Mouse (Mus musculus): ENCODE results near the gene Usp42. TPM values are rescaled to one million over a fixed set of nuclear protein-coding genes. Genes with fewer than 3 reads are reported as not detected.

Usp42 gene
- polyA plus RNA-seq, 1 experiment: 7.2 TPM

- WGBS: 39% methylated on average over 3 of the region's 3 CpGs
- no peak for TF ChIP-seq CTCF (IDR thresholded peaks at IDR 0.05; ENCODE audit: extremely low read depth, insufficient read depth, insufficient read length, insufficient replicate concordance)
- TF ChIP-seq POLR2A (IDR thresholded peaks at IDR 0.05; ENCODE audit: low read depth, low read length): no peak
- DNase-seq (ENCODE audit: low read depth in 1 of 2, low spot score in 2 of 2): no peak
- no peaks in the 10 kb centered on the region for H3K4me1 ChIP-seq (ENCODE audit: control insufficient read depth, insufficient read depth, insufficient read length)
- no peaks in the 10 kb centered on the region for H3K27me3 ChIP-seq (ENCODE audit: control insufficient read depth, insufficient read depth, low read length)
- peaks cover 1% of the 10 kb centered on the region; the same call in 1 of the 2 replicates for H3K36me3 ChIP-seq (ENCODE audit: control insufficient read depth, insufficient read depth, low read length)
- no peak overlapping the region for H3K27ac ChIP-seq (ENCODE audit: insufficient read depth, low read length)
- H3K4me3 ChIP-seq (ENCODE audit: extremely low read depth, insufficient read depth, insufficient read length): no peak overlapping the region
These were observed 35.8 kb downstream of the Usp42 start for GRCm38 (mm10) chr5:143696323-143696722.

GRCm38 (mm10) chr5:143690926-143691325 is 41.2 kb downstream of the Usp42 start:
- Histone ChIP-seq H3K4me3 (ENCODE audit: extremely low read depth, insufficient read depth, insufficient read length) (no peak overlapping the region), H3K4me1 (ENCODE audit: control insufficient read depth, insufficient read depth, insufficient read length) (no peaks in the 10 kb centered on the region), H3K36me3 (ENCODE audit: control insufficient read depth, insufficient read depth, low read length) (peaks cover 1% of the 10 kb centered on the region; the same call in 1 of the 2 replicates), H3K27me3 (ENCODE audit: control insufficient read depth, insufficient read depth, low read length) (no peaks in the 10 kb centered on the region), H3K27ac (ENCODE audit: insufficient read depth, low read length) (no peak overlapping the region)
- WGBS: 91% methylated on average over 5 of the region's 5 CpGs
- TF ChIP-seq POLR2A (IDR thresholded peaks at IDR 0.05; ENCODE audit: low read depth, low read length): no peak
- no peak for TF ChIP-seq CTCF (IDR thresholded peaks at IDR 0.05; ENCODE audit: extremely low read depth, insufficient read depth, insufficient read length, insufficient replicate concordance)
- DNase-seq (ENCODE audit: low read depth in 1 of 2, low spot score in 2 of 2): no peak

- Histone ChIP-seq H3K36me3 (ENCODE audit: control insufficient read depth, insufficient read depth, low read length) (peaks cover 1% of the 10 kb centered on the region; the same call in 1 of the 2 replicates), H3K4me3 (ENCODE audit: extremely low read depth, insufficient read depth, insufficient read length) (no peak overlapping the region), H3K4me1 (ENCODE audit: control insufficient read depth, insufficient read depth, insufficient read length) (no peaks in the 10 kb centered on the region), H3K27me3 (ENCODE audit: control insufficient read depth, insufficient read depth, low read length) (no peaks in the 10 kb centered on the region), H3K27ac (ENCODE audit: insufficient read depth, low read length) (no peak overlapping the region)
- 93% methylated on average over 9 of the region's 9 CpGs for WGBS
- TF ChIP-seq CTCF (IDR thresholded peaks at IDR 0.05; ENCODE audit: extremely low read depth, insufficient read depth, insufficient read length, insufficient replicate concordance): no peak
- TF ChIP-seq POLR2A (IDR thresholded peaks at IDR 0.05; ENCODE audit: low read depth, low read length): no peak
- DNase-seq (ENCODE audit: low read depth in 1 of 2, low spot score in 2 of 2): no peak
These were observed 41.7 kb downstream of the Usp42 start for GRCm38 (mm10) chr5:143690392-143690791.

- H3K36me3 ChIP-seq (ENCODE audit: control insufficient read depth, insufficient read depth, low read length): peaks cover 1% of the 10 kb centered on the region; the same call in 1 of the 2 replicates
- no peak overlapping the region for H3K27ac ChIP-seq (ENCODE audit: insufficient read depth, low read length)
- H3K4me1 ChIP-seq (ENCODE audit: control insufficient read depth, insufficient read depth, insufficient read length): no peaks in the 10 kb centered on the region
- H3K27me3 ChIP-seq (ENCODE audit: control insufficient read depth, insufficient read depth, low read length): no peaks in the 10 kb centered on the region
- TF ChIP-seq CTCF (IDR thresholded peaks at IDR 0.05; ENCODE audit: extremely low read depth, insufficient read depth, insufficient read length, insufficient replicate concordance): no peak
- TF ChIP-seq POLR2A (IDR thresholded peaks at IDR 0.05; ENCODE audit: low read depth, low read length): no peak
- DNase-seq (ENCODE audit: low read depth in 1 of 2, low spot score in 2 of 2): no peak
- WGBS: 41% methylated on average over 3 of the region's 3 CpGs
- H3K4me3 ChIP-seq (ENCODE audit: extremely low read depth, insufficient read depth, insufficient read length): no peak overlapping the region
These were observed 44.5 kb downstream of the Usp42 start for GRCm38 (mm10) chr5:143687589-143687988.

GRCm38 (mm10) chr5:143686456-143686855 is 45.6 kb downstream of the Usp42 start:
- 95% methylated on average over 3 of the region's 3 CpGs for WGBS
- no peak overlapping the region for H3K4me3 ChIP-seq (ENCODE audit: extremely low read depth, insufficient read depth, insufficient read length)
- H3K27ac ChIP-seq (ENCODE audit: insufficient read depth, low read length): no peak overlapping the region
- no peak for DNase-seq (ENCODE audit: low read depth in 1 of 2, low spot score in 2 of 2)
- H3K4me1 ChIP-seq (ENCODE audit: control insufficient read depth, insufficient read depth, insufficient read length): no peaks in the 10 kb centered on the region
- no peaks in the 10 kb centered on the region for H3K36me3 ChIP-seq (ENCODE audit: control insufficient read depth, insufficient read depth, low read length)
- TF ChIP-seq CTCF (IDR thresholded peaks at IDR 0.05; ENCODE audit: extremely low read depth, insufficient read depth, insufficient read length, insufficient replicate concordance): no peak
- no peak for TF ChIP-seq POLR2A (IDR thresholded peaks at IDR 0.05; ENCODE audit: low read depth, low read length)
- no peaks in the 10 kb centered on the region for H3K27me3 ChIP-seq (ENCODE audit: control insufficient read depth, insufficient read depth, low read length)

GRCm38 (mm10) chr5:143684911-143685390 is 47.1 kb downstream of the Usp42 start:
- H3K27ac ChIP-seq (ENCODE audit: insufficient read depth, low read length): no peak overlapping the region
- no peaks in the 10 kb centered on the region for H3K27me3 ChIP-seq (ENCODE audit: control insufficient read depth, insufficient read depth, low read length)
- no peaks in the 10 kb centered on the region for H3K36me3 ChIP-seq (ENCODE audit: control insufficient read depth, insufficient read depth, low read length)
- DNase-seq (ENCODE audit: low read depth in 1 of 2, low spot score in 2 of 2): no peak
- H3K4me1 ChIP-seq (ENCODE audit: control insufficient read depth, insufficient read depth, insufficient read length): no peaks in the 10 kb centered on the region; the same call in 1 of the 2 replicates
- TF ChIP-seq CTCF (IDR thresholded peaks at IDR 0.05; ENCODE audit: extremely low read depth, insufficient read depth, insufficient read length, insufficient replicate concordance) (no peak), POLR2A (IDR thresholded peaks at IDR 0.05; ENCODE audit: low read depth, low read length) (no peak)
- no peak overlapping the region for H3K4me3 ChIP-seq (ENCODE audit: extremely low read depth, insufficient read depth, insufficient read length)
- 95% methylated on average over 8 of the region's 8 CpGs for WGBS

- Histone ChIP-seq H3K4me3 (ENCODE audit: extremely low read depth, insufficient read depth, insufficient read length) (no peak overlapping the region), H3K27ac (ENCODE audit: insufficient read depth, low read length) (peak overlapping the region; percentile 15; the same call in 1 of the 2 replicates), H3K36me3 (ENCODE audit: control insufficient read depth, insufficient read depth, low read length) (no peaks in the 10 kb centered on the region), H3K4me1 (ENCODE audit: control insufficient read depth, insufficient read depth, insufficient read length) (peaks cover 3% of the 10 kb centered on the region; the same call in 1 of the 2 replicates), H3K27me3 (ENCODE audit: control insufficient read depth, insufficient read depth, low read length) (no peaks in the 10 kb centered on the region)
- TF ChIP-seq CTCF (IDR thresholded peaks at IDR 0.05; ENCODE audit: extremely low read depth, insufficient read depth, insufficient read length, insufficient replicate concordance) (no peak), POLR2A (IDR thresholded peaks at IDR 0.05; ENCODE audit: low read depth, low read length) (no peak)
- DNase-seq (ENCODE audit: low read depth in 1 of 2, low spot score in 2 of 2): no peak
- 64% methylated on average over 6 of the region's 6 CpGs for WGBS
These were observed 48.4 kb downstream of the Usp42 start for GRCm38 (mm10) chr5:143683696-143684095.

All from spleen, adult 2 months (tissue).